Comparison of ENCODE assay signal across 14 mouse cellular contexts in the genomic region with DNA sequence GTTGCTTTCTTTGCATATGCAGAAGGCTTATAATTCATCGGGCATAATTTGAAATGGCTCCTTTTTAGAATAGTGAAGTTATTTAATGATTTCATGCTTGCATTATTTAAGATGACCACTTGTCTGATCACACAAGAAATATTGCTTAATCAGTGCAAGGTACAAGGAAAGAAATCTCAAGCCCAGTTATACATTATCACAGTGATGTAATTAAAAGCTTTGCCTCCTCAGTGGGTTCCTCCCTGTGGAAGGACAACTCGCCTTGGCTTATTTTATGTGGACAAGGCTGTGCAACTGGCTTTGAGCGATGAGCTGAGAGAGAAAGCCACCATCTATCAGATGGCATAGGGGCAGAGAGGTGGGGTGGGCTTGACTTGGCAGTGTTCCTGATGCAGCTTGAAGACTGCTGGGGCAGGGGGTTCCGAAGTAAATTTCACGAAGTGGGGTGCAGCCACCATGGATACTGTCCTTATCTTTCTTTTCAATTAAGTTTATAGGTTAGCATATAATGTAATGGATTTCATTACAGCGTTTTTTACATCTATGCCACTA.
DNase-seq lines count a peak whose midpoint lies in the region; ATAC-seq and TF ChIP-seq lines count a peak whose summit lies in the region.
"Had no signal": no experiment of that assay in that cellular context is flagged by ENCODE, and none has a peak within 500 bp of the region (broad histone marks: within the 10 kb centered on the region; RNA-seq: fewer than 3 reads in every experiment).

No protein-coding gene starts in this region.

- TF ChIP-seq CTCF in kidney, postnatal 0 days (IDR thresholded peaks at IDR 0.05; ENCODE audit: low read depth): no peak
- no peak for TF ChIP-seq CTCF in intestine, postnatal 0 days (IDR thresholded peaks at IDR 0.05; ENCODE audit: low read depth)

- peak; percentile 47; the same call in 1 of the 2 replicates for ATAC-seq in kidney, postnatal 0 days (replicated peaks; ENCODE audit: low FRiP score, low read depth)
- 0 out of 2 replicates have a peak, but pooled peaks have one; percentile 24 for ATAC-seq in neural tube, embryonic 14.5 days (ENCODE audit: low read depth)
- no peak for ATAC-seq in neural tube, embryonic 15.5 days (ENCODE audit: low FRiP score)
- ATAC-seq in intestine, postnatal 0 days: peak; percentile 67
- no peak for ATAC-seq in stomach, embryonic 16.5 days (ENCODE audit: insufficient read depth, low FRiP score)

- no peaks in the 10 kb centered on the region for H3K9me3 ChIP-seq in kidney, postnatal 0 days (replicated peaks; ENCODE audit: low read length)
- H3K9me3 ChIP-seq in neural tube, embryonic 14.5 days (ENCODE audit: control insufficient read depth, low read length): no peaks in the 10 kb centered on the region
- H3K9me3 ChIP-seq in neural tube, embryonic 15.5 days (replicated peaks): no peaks in the 10 kb centered on the region
- H3K9me3 ChIP-seq in intestine, postnatal 0 days (ENCODE audit: control insufficient read depth): no peaks in the 10 kb centered on the region
- H3K9me3 ChIP-seq in stomach, embryonic 16.5 days (replicated peaks; ENCODE audit: control insufficient read depth, low read length): no peaks in the 10 kb centered on the region
- H3K9me3 ChIP-seq: embryonic facial prominence, embryonic 13.5 days; forebrain, embryonic 12.5 days had no signal

- no peak for DNase-seq in kidney, postnatal 0 days (ENCODE audit: low spot score)
- DNase-seq in kidney, postnatal 25 days: no peak
- DNase-seq in Muller cell, postnatal 12 days (ENCODE audit: inconsistent ontology term): no peak
- DNase-seq: cerebellum, adult 11-12 months; right cerebral cortex, postnatal 4 days had no signal

- 0 out of 2 replicates have a peak, but pooled peaks cover 3% of the 10 kb centered on the region for H3K4me1 ChIP-seq in kidney, postnatal 0 days (replicated peaks; ENCODE audit: insufficient read depth, low read length)
- H3K4me1 ChIP-seq in neural tube, embryonic 14.5 days (ENCODE audit: control insufficient read depth, insufficient read depth, low read length): no peaks in the 10 kb centered on the region
- peaks cover 9% of the 10 kb centered on the region; the same call in 1 of the 2 replicates for H3K4me1 ChIP-seq in neural tube, embryonic 15.5 days
- peaks cover 25% of the 10 kb centered on the region for H3K4me1 ChIP-seq in intestine, postnatal 0 days (replicated peaks; ENCODE audit: control insufficient read depth, insufficient read depth, low read length)
- peaks cover 19% of the 10 kb centered on the region for H3K4me1 ChIP-seq in stomach, embryonic 16.5 days (ENCODE audit: control insufficient read depth, insufficient read depth, low read length)

- H3K4me3 ChIP-seq in kidney, postnatal 0 days (replicated peaks; ENCODE audit: low read depth, low read length): no peak overlapping the region
- no peak overlapping the region for H3K4me3 ChIP-seq in neural tube, embryonic 14.5 days (ENCODE audit: low read depth, low read length)
- H3K4me3 ChIP-seq in neural tube, embryonic 15.5 days (replicated peaks): no peak overlapping the region
- H3K4me3 ChIP-seq in intestine, postnatal 0 days (ENCODE audit: low read depth, low read length): no peak overlapping the region
- no peak overlapping the region for H3K4me3 ChIP-seq in stomach, embryonic 16.5 days (replicated peaks; ENCODE audit: low read length)
- H3K4me3 ChIP-seq: embryonic facial prominence, embryonic 13.5 days; forebrain, embryonic 12.5 days had no signal

- H3K4me2 ChIP-seq in kidney, postnatal 0 days (ENCODE audit: low read length): no peak overlapping the region
- no peak overlapping the region for H3K4me2 ChIP-seq in neural tube, embryonic 14.5 days (ENCODE audit: low read depth, low read length)
- H3K4me2 ChIP-seq in neural tube, embryonic 15.5 days: no peak overlapping the region
- peak overlapping the region; percentile 56 for H3K4me2 ChIP-seq in intestine, postnatal 0 days (replicated peaks; ENCODE audit: low read depth)
- no peak overlapping the region for H3K4me2 ChIP-seq in stomach, embryonic 16.5 days (ENCODE audit: low read depth, low read length)
- H3K4me2 ChIP-seq: embryonic facial prominence, embryonic 13.5 days; forebrain, embryonic 12.5 days; heart, embryonic 11.5 days; hindbrain, embryonic 14.5 days; midbrain, embryonic 11.5 days had no signal

- no peak overlapping the region for H3K27ac ChIP-seq in kidney, postnatal 0 days
- H3K27ac ChIP-seq in neural tube, embryonic 14.5 days (ENCODE audit: low read depth, low read length): no peak overlapping the region
- H3K27ac ChIP-seq in neural tube, embryonic 15.5 days (replicated peaks): no peak overlapping the region
- H3K27ac ChIP-seq in intestine, postnatal 0 days (ENCODE audit: low read depth, low read length): peak overlapping the region; percentile 58; the same call in 1 of the 2 replicates
- H3K27ac ChIP-seq in stomach, embryonic 16.5 days (ENCODE audit: low read length): peak overlapping the region; percentile 56
- H3K27ac ChIP-seq: embryonic facial prominence, embryonic 13.5 days; forebrain, embryonic 12.5 days; hindbrain, embryonic 14.5 days had no signal

- no peaks in the 10 kb centered on the region for H3K36me3 ChIP-seq in kidney, postnatal 0 days (ENCODE audit: insufficient read depth, low read length)
- H3K36me3 ChIP-seq in neural tube, embryonic 14.5 days (ENCODE audit: control insufficient read depth, insufficient read depth, low read length): no peaks in the 10 kb centered on the region
- H3K36me3 ChIP-seq in neural tube, embryonic 15.5 days: no peaks in the 10 kb centered on the region
- no peaks in the 10 kb centered on the region for H3K36me3 ChIP-seq in intestine, postnatal 0 days (ENCODE audit: control insufficient read depth, insufficient read depth)
- H3K36me3 ChIP-seq in stomach, embryonic 16.5 days (ENCODE audit: control insufficient read depth, insufficient read depth, low read length): no peaks in the 10 kb centered on the region
- H3K36me3 ChIP-seq: embryonic facial prominence, embryonic 13.5 days; forebrain, embryonic 12.5 days had no signal

- no peaks in the 10 kb centered on the region for H3K27me3 ChIP-seq in kidney, postnatal 0 days (ENCODE audit: insufficient read depth, low read length)
- no peaks in the 10 kb centered on the region for H3K27me3 ChIP-seq in neural tube, embryonic 14.5 days (ENCODE audit: control insufficient read depth, insufficient read depth, low read length)
- no peaks in the 10 kb centered on the region for H3K27me3 ChIP-seq in neural tube, embryonic 15.5 days (replicated peaks)
- H3K27me3 ChIP-seq in intestine, postnatal 0 days (replicated peaks; ENCODE audit: control insufficient read depth, insufficient read depth, low read length): no peaks in the 10 kb centered on the region
- H3K27me3 ChIP-seq in stomach, embryonic 16.5 days (ENCODE audit: control insufficient read depth, insufficient read depth, low read length): no peaks in the 10 kb centered on the region
- H3K27me3 ChIP-seq: embryonic facial prominence, embryonic 13.5 days; forebrain, embryonic 12.5 days had no signal

- WGBS in kidney, postnatal 0 days: 72% methylated on average over 6 of the region's 6 CpGs
- WGBS in neural tube, embryonic 14.5 days: 74% methylated on average over 6 of the region's 6 CpGs
- WGBS in neural tube, embryonic 15.5 days: 66% methylated on average over 6 of the region's 6 CpGs
- 50% methylated on average over 6 of the region's 6 CpGs for WGBS in intestine, postnatal 0 days
- 65% methylated on average over 6 of the region's 6 CpGs for WGBS in stomach, embryonic 16.5 days

- H3K9ac ChIP-seq in kidney, postnatal 0 days (ENCODE audit: low read depth, low read length): no peak overlapping the region
- no peak overlapping the region for H3K9ac ChIP-seq in neural tube, embryonic 14.5 days (replicated peaks; ENCODE audit: low read depth, low read length)
- no peak overlapping the region for H3K9ac ChIP-seq in neural tube, embryonic 15.5 days (replicated peaks)
- no peak overlapping the region for H3K9ac ChIP-seq in intestine, postnatal 0 days (ENCODE audit: low read depth, low read length)
- no peak overlapping the region for H3K9ac ChIP-seq in stomach, embryonic 16.5 days (ENCODE audit: low read length)
- H3K9ac ChIP-seq: embryonic facial prominence, embryonic 13.5 days; forebrain, embryonic 12.5 days; hindbrain, embryonic 14.5 days had no signal

Comparison
In these comparisons a context has a peak if more than half of its experiments do, and no peak if none do; other contexts are left out.
1. ATAC-seq: peak in kidney, postnatal 0 days (single experiment), neural tube, embryonic 14.5 days (single experiment) and intestine, postnatal 0 days (single experiment); none in neural tube, embryonic 15.5 days (single experiment) and stomach, embryonic 16.5 days (single experiment).
2. H3K27ac ChIP-seq: peak in intestine, postnatal 0 days (single experiment) and stomach, embryonic 16.5 days (single experiment); none in kidney, postnatal 0 days (single experiment), neural tube, embryonic 14.5 days (single experiment) and neural tube, embryonic 15.5 days (single experiment).